Mouse (Mus musculus) cerebral cortex, adult 2 months (tissue): ENCODE results near the gene Tsg101.

Source experiments
- WGBS: fragments of 180-500 bp; shearing (Covaris S2); methylation state at CpG from one replicate; pipeline ENCODE4 v1.1.7; 2018; 5-methylcytosine and 5-hydroxymethylcytosine counted together

Gene Tsg101

DNA sequence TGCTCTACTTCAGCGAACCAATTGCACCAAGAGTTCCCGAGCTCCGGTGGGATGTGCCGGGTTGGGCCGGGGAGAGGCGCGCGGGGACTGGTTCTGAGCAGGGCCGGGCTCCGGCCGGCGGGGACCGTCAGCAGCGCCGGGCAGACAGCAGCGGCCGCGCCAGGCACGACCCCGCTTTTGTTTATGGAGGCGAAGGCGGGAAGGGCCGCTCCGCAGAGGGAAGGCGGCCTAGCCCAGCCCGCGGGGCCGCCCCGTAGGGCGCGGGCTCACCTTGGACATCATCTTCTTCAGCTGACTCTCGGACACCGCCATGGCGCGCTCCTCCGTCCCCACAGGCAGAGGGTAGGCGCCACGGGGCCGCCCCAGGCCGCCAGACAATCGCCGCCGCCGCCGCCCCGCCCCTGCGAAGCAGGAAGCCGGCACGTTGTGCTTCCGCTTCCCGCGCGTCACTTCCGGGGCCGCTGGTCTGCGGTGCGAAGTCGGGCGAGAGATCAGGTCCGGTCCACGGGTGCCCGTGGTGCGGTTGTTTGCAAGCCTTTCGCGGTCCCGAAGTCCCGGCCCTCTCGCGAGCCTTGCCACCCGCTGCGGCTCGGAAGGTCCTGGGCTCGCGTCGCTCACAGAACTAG lies at the start of gene Tsg101:
TSS of gene Tsg101 (minus strand) at position 419 of the 626 bp plus-strand sequence.
- WGBS = under 1% methylated on average over 71 of the region's 75 CpGs

DNA sequence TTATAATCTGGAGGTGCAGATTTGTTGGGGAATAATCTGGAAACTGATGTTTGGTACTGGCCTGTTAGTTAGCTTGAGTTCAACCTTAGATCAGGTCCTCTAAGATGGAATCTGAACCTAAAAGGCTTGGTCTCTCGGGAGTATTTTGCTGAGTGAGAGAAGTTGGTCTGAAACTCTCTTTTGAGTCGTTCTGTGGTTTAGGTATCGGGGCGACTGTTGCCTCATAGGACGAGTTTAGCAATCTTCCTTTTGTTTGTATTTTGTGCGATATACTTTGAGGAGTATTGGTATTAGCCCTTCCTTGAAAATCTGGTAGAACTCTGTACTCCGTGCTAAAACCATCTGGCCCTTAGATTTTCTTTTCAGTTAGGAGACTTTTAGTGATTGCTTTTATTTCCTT lies 44.3 kb upstream of the Tsg101 start:
- 89% methylated on average over 7 of the region's 7 CpGs for WGBS

DNA sequence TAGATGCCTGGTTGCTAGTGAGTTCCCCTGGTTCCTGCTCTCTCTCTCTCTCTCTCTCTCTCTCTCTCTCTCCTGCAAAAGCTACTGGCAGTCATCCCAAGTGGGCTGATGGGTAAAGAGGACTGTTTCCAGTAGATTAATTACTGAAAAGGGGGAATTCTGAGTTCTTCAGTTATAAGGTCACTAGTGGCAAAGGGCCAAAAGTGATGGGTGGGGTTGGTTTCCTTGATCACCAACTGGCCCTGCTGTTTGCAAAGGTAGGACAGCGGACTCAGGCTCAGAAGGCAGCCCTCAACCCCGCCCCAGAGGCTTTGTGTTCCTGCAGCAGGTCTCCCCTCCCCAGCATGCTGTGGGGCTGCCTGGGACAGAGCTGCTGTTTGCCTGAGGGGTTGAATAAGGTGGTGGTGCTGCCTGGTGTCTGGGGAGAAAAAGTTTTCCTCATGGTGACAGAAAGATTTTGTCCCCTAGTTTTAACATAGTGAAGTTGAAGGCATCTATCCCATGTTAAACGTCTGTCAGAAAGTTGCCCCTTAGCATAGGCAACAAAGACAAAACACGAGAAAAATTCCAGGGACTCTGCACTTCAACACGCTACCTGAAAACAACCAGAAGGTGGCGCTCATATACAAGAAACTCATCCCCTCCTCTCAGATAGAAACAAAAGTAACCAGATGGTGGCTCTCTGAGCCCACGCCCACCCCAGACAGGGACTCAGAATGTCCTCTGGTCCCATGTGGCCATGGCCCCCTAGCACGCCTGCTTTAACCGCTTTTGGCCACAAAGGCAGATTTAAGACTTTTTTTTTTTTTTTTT lies 43.2 kb upstream of the Tsg101 start:
- 1% methylated on average over 9 of the region's 9 CpGs for WGBS

DNA sequence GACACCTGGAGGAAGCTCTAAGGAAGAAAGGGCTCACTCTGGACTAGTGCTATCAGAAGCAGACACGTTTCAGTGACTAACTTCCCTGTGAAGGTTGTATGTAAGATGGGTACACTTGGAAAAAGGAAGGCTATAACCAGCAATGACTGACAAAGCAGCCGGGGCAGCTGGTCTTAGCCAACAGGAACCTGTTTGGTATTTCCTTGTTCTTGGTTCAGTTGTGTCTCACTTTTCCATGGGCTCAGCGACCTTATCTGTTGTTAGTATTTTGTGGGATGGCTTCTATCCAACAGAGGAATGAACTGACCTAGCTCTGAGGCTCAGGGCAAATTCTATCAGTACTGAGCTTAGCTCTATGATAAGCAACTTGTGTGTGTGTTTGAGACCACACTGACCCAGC lies 41.2 kb upstream of the Tsg101 start:
- WGBS = 79% methylated on average over 3 of the region's 3 CpGs

DNA sequence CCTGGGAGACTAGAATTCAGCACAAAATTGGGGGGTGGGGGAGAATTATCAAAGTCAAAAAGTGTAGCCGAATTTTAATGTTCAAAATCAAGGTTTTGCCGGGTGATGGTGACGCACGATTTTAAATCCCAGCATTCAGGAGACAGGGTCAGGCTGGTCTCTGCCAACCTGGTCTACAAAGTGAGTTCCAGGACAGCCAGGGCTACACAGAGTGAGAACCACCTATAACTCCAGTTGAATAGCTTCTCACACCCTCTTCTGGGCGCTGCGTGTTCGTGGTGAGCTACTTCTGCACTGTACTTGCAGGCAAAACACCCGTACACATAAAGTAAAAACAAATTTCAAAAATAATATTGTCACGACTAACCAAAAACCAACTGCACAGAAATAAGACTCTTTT lies 39.1 kb upstream of the Tsg101 start:
- WGBS = 5% methylated on average over 9 of the region's 9 CpGs

DNA sequence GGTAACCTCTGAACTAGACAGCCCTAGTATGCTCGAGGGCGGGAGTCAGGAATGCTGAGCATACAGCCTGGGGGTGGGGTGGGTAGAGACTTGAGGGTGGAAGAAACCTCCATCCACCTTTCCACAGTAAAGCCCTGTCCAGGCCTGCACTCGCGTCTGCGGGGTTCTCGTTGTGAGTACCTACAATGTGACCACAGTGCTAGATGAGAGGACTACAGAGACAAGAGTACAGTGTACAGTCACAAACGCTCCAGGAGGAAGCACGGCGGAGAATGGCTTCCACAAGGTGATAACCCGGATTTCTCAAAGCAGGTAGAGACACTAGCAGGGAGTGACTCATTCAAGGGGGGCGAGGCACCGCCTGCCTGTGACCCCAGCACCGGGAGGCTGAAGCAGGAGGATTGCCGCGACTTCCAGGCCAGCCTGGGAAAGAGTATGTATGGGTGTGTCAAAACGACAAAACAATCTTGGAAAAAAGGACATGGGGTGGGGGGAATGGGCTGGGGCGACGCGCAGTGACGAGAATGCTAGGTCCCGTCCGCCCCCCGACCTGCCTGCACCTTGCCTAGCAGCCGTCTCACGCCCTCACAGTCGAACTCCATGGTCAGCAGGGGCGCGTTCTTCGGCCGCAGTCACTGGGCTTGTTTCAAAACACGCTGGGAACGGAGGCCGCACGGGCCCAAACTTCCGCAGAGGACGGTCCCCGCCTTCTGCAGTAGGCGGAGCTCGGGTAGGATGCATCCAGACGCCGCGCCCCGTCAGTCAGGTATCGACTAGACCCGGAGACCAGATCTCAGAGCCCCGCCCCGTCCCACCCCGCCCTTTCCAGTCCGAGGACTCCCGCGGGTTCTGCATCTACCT lies 38.3 kb upstream of the Tsg101 start, which contains the start of gene Uevld:
TSS of gene Uevld (minus strand) at position 697 of the 861 bp plus-strand sequence.
- WGBS = 1% methylated on average over 51 of the region's 51 CpGs

DNA sequence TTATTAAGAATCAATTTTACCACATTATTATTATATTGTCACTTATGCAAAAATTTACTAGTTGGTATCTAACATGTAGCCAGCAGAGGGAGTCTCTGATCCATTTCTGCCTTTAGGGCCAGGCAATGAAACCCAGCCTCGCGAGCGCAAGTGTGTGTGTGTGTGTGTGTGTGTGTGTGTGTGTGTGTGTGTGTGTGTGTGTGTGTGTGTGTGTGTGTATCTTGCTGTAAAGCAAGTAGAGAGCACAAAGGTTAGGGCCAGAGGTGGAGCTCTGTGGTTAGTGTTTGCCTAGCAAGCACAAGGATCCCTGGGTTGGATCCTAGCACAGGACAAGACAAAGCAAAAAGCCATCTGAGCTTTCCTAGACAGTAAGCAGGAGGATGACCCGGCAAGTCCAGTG lies 16.1 kb upstream of the Tsg101 start:
- 28% methylated on average over 4 of the region's 4 CpGs for WGBS

DNA sequence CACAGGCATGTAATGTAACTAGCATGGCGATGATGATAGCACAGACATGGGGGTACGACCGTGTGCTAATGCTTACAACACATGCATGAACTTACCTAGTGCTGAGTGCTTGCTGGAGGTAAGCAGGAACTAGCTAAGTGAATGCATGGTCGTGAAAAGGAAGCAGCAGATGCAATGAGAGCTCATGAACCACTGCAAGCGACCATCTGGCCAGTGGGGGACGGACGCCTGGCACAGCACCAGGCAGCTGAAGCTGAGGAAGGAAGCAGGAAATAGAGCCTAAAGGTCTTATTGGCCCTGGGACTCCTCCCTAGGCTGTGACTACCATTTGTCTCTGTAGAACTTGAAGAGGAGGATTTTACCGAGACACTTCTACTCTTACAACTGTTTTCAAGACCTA lies 15.0 kb upstream of the Tsg101 start:
- WGBS = 75% methylated on average over 8 of the region's 8 CpGs

DNA sequence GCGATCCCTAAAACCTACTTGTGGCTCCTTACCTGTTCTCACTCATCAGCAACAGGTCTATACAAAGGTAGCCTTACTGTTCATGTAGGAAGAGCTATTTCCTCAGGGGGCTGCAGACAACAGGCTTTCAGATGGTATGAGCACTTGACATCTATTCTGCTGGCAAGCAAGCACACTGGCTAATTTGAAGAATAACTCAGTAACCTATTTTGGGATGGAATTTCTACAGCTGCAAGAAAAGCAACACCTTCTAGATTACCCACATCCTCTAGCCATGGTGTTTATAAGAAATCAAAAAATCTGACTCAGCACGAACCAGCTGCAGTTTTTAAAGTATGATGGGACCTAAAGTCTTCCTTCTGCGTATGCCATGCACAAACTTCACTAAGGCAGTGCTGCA lies 11.6 kb upstream of the Tsg101 start:
- WGBS = 84% methylated on average over 3 of the region's 3 CpGs

DNA sequence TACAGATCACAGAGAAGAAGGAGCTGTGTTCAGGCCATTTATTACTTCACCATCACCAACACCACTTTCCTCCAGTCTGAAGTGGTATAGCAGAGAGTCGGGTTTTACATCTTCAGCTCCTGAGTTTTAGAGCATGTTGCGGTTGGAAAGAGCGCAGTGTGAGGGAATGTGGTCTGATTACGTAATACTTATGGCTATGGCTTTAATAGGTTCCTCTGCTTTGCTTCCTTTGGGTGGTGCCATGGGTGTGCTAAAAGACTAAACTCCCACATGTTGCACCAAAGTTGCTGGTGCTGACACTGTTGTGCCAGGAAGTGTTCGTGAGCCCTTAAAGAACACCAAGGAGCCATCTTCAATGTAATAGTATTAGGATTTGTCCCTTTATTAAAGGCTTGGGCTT lies 8.5 kb upstream of the Tsg101 start:
- 87% methylated on average over 5 of the region's 5 CpGs for WGBS

DNA sequence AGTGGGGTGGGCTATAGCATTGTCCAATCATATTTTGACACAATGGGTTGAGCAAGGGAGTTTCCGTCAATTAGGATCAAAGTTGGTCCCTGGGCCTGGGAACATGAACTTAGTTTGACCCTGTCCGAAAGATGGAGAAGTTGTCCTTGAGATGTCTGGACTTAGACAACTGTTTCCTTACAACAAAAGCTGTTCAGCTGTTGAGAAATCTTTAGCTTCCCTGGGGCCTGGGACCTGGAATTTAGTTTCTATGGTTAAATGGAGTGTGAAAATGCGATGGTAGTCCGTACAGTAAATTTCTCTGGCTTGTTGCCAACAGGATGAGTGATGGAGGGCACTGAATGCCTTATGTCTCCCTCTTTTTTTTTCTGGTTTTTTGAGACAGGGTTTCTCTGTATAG lies 2.3 kb upstream of the Tsg101 start:
- WGBS = 71% methylated on average over 4 of the region's 4 CpGs

DNA sequence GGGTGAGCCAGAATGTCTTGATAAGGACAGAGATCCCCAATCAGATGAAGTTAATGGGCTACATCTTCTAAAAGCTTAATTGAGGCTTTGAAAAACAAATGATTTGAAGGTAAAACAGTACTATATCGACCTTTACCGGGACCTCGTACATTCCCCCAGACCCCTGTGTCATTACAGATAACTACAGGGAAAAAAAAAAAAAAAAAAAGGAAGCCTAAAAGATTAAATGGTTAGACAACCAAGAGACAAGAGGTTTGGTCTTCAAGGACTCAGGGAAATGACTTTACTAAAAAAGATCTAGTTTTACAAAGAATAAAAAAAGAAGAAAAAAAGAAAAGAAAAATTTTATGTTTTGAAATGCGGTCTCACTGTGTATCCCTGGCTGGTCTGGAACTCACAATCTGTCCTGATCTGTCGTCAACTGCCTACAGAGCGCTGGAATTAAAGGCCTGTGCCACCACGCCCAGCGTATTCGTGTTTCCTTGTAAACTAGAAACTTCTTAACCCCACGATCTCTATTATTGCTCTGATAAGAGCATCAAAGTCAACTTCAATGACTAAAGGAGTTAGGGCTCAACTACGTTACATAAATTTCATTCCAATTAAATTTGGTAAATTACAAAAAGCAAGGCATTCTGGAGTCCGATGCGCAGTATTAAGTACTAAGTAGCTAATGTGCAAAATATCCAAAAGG lies 944 bp downstream of the Tsg101 start:
- 17% methylated on average over 13 of the region's 13 CpGs for WGBS

DNA sequence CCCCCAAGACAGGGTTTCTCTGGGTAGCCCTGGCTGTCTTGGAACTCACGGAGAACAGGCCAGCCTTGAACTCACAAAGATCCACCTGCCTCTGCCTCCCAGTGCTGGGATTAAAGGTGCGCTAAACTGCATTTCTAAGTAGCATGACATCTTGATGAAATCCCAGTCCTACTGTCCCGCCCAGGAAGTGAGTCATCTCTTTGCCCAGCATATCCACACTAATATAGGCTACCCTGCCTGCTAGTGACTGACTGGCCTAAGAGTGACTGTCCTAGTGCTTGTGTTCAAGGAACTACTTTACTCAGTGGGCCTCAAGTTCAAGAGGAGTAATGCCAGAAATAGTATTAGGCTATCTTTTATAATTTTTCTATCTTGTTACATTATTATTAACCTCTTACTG lies 3.4 kb downstream of the Tsg101 start:
- WGBS = 96% methylated on average over 3 of the region's 3 CpGs

DNA sequence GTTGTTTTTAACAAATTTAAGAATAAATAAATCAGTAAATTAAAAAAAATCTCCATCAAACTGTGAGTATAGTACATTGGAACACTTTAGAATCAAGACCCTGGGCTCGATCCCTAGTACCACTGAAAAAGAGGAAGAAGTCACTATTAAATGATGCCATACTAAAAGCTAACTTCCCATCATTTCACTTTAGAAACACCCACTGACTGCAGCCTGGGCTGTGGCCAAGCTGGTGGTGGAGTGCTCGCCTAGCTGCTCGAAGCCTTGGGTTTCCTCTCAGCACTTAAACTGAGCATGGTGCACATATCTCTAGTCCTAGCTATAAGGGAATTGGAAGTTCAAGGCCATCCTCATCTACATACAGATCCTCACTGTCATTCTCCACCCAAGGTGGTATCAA lies 8.5 kb downstream of the Tsg101 start:
- 66% methylated on average over 3 of the region's 3 CpGs for WGBS

DNA sequence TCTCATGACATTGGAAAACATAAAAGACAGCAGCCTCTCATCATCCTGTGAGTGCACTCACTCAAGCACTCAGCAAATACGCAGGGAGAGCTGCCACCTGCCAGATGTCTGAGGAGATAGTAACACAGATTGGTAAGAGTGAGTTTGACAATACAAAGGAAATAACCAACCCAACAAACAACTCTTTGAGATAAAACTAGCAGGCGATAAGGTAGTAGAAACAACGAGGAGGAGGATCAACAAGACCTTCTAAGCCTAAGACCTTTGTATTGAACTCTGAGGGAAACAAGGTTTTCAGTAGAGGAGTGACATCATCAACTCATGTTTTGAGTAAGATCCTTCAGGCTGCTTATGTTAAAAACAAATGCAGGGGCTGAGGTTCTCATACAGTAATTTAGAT lies 20.4 kb downstream of the Tsg101 start:
- WGBS = 79% methylated on average over 3 of the region's 3 CpGs

DNA sequence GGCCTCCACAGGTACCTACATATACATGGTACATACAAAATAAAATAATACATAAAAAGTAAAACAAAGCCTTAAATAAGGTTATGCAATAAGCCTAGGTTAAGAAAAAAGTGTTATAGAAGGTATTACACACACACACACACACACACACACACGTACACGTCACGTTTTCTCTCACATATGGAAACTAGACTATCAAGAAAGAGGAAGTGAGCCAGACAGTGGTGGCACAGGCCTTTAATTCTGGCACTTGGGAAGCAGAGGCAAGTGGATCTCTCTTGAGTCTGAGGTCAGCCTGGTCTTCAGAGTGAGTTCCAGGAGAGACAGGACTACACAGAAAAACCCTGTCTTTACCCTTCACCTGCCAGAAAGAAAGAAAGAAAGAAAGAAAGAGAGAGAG lies 24.3 kb downstream of the Tsg101 start:
- 87% methylated on average over 3 of the region's 3 CpGs for WGBS

DNA sequence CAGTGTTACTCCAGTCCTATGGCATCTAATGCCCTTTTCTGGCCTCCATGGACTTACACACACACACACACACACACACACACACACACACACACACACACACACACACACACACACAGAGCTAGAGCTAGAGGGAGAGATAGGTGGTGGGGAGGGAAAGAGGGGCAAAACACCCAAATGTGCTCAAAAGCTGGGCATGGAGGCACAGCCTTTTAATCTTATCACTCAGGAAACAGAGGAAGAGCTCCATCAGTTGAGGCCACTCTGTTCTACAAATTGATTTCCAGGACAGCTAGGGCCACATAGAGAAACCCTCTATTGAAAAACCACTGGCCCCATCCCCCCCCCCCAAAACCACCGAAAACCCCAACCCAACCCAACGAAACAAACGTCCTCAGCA lies 36.5 kb downstream of the Tsg101 start:
- WGBS = 91% methylated on average over 3 of the region's 3 CpGs

DNA sequence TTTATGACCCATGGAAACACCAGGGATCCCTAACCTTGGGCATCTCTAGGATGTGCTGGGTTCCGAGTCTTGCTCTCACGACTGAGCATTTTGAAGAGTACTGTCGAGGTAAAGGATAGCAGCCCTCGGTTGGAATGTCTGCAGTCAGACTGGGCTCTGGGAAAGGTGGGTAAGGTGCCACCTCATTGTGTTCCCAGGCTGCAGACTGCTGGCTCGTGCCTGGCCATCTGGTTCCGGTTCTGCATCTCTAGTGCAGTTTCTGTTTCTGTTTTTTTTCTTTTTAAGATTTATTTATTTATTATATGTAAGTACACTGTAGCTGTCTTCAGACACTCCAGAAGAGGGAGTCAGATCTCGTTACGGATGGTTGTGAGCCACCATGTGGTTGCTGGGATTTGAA lies 37.8 kb downstream of the Tsg101 start:
- 75% methylated on average over 8 of the region's 8 CpGs for WGBS

DNA sequence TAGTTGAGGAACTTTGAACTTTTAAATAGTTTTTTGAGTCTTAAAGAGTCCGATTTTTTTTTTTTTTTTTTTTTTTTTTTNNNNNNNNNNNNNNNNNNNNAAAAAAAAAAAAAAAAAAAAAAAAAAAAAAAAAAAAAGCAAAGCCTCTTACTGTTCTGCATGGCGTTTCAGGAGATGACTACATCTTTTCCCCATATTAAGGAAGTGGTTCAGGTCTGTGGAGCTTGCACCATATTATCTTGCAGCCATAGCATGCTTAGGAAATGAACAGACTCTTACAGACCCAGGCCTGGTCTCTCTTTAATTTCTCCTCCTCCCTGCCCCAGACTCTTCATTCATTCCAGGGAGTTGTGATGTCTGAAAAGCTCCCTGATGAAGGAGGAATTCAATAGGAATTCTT lies 38.8 kb downstream of the Tsg101 start:
- WGBS = 80% methylated on average over 2 of the region's 2 CpGs

DNA sequence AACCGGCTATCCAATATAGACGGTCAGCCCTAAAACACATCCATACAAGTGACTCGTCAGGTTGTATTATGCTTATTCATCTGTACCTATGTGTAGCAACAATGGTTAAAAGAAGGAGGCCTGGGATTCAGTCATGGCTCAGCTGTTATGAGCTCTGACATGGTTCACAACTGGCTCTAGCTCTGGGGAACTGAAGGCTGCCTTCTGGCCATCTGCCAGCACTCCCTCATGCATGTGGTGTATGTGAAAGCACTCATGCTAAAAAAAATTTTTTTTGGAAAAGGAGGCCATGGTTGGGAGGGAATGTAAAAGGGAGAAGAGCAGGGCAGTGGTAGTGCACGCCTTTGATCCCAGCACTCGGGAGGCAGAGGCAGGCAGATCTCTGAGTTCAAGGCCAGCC lies 39.9 kb downstream of the Tsg101 start:
- WGBS = 96% methylated on average over 5 of the region's 5 CpGs

DNA sequence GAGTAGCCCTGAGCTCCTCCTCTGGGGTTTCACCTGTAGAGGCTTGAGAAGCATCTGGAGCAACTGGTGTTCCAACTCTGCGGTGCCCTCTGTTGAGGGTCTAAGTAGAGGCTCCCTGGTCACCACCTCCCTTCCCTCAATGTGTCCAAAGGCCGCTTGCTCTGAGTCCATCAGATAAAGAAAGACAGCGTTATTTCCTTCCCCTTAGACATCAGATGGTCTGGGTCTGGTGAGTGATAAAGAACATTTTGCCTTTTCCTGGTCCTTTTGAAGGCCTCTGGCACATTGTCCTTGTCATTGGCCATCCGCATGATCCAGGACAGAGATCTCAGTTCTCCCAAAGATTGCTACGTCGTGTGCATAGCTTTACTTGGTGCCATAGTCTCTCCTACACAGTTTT lies 42.5 kb downstream of the Tsg101 start:
- 79% methylated on average over 6 of the region's 6 CpGs for WGBS

DNA sequence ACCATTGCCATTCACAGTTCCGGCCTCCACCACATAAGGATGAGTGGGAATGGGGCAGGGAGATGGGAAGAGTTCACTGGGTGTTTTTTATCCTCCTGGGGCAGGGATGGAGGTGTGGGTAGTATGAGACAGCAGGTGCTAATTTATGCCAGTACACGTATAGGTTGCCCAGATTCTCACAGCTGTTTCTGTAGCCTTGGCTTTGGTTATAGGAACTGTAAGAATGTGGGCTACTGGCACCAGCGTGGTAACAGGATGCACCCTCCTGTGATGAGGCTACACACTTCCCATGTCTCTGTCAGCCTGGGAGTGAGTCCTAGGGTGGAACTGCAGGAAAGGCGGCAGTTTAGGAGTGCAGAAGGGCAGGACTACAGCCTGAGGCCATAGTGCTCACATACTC lies 42.9 kb downstream of the Tsg101 start:
- 36% methylated on average over 4 of the region's 4 CpGs for WGBS
